Mouse (Mus musculus) liver, embryonic 14.5 days (tissue): ENCODE data around the gene Yeats4.

ENCODE experiments used
- CTCF ChIP-seq: IDR thresholded peaks from 2 replicates; pipeline ENCODE4 v1.5.1; 2016; ENCODE audit warnings: antibody characterized with exemption, low read depth, control low read depth
- EP300 ChIP-seq: IDR thresholded peaks from 2 replicates; pipeline ENCODE4 v1.6.1; 2016; ENCODE audit warnings: antibody characterized with exemption, low read depth

DNA sequence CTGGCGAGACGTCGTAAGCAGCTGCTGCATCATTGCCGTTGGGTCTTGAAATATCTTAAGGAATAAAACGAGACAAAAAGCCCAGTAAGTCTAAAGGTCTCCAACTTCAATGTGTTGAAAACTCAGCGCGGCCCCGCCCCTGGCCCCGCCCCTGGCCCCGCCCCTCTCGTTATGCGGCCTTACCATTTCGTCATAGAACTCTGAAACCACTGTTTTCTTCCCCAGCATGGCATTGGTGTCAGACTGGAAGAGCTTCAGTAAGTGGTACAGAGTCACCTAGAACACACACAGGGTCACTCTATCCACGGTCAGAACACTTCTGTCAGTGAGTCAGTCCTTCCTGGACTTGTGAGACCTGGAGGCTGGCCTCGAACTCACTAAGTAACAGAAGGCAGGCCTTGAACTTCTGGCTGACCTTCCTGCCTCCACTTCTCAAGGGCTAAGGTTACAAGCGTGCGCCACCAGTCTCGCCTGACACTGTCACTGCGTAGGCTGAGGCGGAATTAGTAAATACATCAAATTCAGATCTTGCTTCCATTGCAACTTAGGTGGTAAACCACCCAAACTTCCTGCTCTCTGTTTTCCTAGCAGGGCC, 7.0 kb downstream of the Yeats4 start:
- no peak for TF ChIP-seq EP300
- no peak for TF ChIP-seq CTCF
